Mouse (Mus musculus): ENCODE results near the gene Apopt1. TPM values are rescaled to one million over a fixed set of nuclear protein-coding genes. Genes with fewer than 3 reads are reported as not detected.
"Not testable (repeated sequence)": the region's sequence is repeated elsewhere in the genome, so short reads cannot be mapped to it uniquely, and the experiment has no call there.

Gene Apopt1
- polyA plus RNA-seq, 1 experiment from 2014 or later, result 22.1 TPM

DNA sequence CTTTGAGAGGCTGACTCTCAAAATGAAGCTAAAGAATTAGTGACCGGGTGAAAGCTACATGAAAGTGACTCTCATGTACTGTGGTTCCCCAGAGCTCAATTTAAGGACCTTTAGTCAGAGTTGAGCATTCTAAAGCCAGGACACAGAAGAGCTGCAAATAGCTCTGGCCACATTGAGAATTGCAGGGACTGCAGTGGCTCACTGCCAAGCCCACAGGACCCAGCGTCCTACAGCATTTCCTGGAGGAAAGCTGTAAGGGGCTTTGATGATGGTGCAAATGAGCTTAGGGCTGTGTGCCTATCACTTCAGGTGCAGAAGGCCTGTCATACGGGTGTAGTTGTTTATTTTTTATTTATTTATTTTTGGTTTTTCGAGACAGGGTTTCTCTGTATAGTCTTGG, 4.9 kb upstream of the Apopt1 start:
- H3K9ac ChIP-seq (replicated peaks), result no peak overlapping the region
- H3K27ac ChIP-seq (ENCODE audit: low read depth), result no peak overlapping the region
- H3K36me3 ChIP-seq (replicated peaks; ENCODE audit: insufficient read depth, low read length), result peaks cover 27% of the 10 kb centered on the region
- TF ChIP-seq CTCF (IDR thresholded peaks at IDR 0.05; ENCODE audit: low read depth) (no peak), EP300 (IDR thresholded peaks at IDR 0.05; ENCODE audit: low read depth) (no peak)
- no peak for DNase-seq
- WGBS (ENCODE audit: insufficient replicate concordance), result 70% methylated on average over 4 of the region's 4 CpGs
- H3K4me2 ChIP-seq (ENCODE audit: low read depth, low read length), result no peak overlapping the region
- H3K27me3 ChIP-seq (ENCODE audit: insufficient read depth, low read length), result no peaks in the 10 kb centered on the region
- no peak for ATAC-seq
- H3K4me1 ChIP-seq (ENCODE audit: insufficient read depth), result peaks cover 10% of the 10 kb centered on the region
- H3K9me3 ChIP-seq (ENCODE audit: low read length), result no peaks in the 10 kb centered on the region
- no peak overlapping the region for H3K4me3 ChIP-seq (ENCODE audit: low read depth, low read length)

DNA sequence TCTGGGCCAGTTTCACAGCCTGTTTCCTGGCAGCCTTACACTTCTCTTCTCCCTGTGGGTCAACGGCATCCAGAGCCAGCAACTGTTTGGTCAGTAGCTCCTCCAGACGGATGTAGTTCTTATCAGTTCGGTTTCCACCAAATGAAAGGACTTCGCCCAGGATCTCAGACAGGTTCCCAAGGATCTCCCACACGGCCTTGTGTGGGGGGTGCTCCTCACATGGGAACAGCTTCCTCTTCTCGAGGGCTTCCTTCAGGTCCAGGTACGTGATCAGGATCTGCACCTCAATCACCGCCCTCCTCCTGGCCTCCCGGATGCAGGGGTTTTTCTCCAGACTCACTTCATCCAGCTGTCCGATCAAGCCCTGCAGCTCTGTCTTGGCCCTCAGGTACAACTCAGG, 3.0 kb upstream of the Apopt1 start:
- Histone ChIP-seq H3K27ac (ENCODE audit: low read depth) (no peak overlapping the region), H3K4me3 (ENCODE audit: low read depth, low read length) (no peak overlapping the region), H3K9ac (replicated peaks) (no peak overlapping the region), H3K4me1 (ENCODE audit: insufficient read depth) (peaks cover 14% of the 10 kb centered on the region), H3K4me2 (ENCODE audit: low read depth, low read length) (no peak overlapping the region), H3K36me3 (replicated peaks; ENCODE audit: insufficient read depth, low read length) (peaks cover 27% of the 10 kb centered on the region), H3K9me3 (ENCODE audit: low read length) (no peaks in the 10 kb centered on the region), H3K27me3 (ENCODE audit: insufficient read depth, low read length) (no peaks in the 10 kb centered on the region)
- no peak for TF ChIP-seq EP300 (IDR thresholded peaks at IDR 0.05; ENCODE audit: low read depth)
- no peak for TF ChIP-seq CTCF (IDR thresholded peaks at IDR 0.05; ENCODE audit: low read depth)
- no peak for ATAC-seq
- no peak for DNase-seq
- WGBS (ENCODE audit: insufficient replicate concordance), result 90% methylated on average over 10 of the region's 10 CpGs

DNA sequence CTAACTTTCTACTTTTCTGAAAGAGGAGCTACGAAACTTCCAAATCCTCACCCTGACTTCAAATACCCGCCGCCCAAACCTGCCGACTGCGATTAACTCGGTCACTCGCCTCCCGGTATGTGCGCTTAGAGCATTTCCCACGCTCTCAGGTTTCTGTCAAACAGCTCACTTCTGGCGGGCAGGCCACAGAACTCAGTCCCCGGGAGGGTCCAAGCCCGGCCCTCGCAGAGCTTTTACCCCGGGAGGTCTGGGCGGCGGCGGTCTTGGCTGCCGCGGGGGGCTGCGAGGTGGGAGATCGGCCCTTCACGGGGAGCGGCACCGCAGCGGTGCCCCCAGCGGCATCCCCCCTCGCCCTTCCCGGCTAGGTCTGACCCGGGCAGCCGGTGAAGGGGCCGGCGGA, 585 bp upstream of the Apopt1 start:
- Histone ChIP-seq H3K36me3 (replicated peaks; ENCODE audit: insufficient read depth, low read length) (peaks cover 27% of the 10 kb centered on the region), H3K9ac (replicated peaks) (peak overlapping the region; percentile 92), H3K9me3 (ENCODE audit: low read length) (no peaks in the 10 kb centered on the region), H3K27ac (ENCODE audit: low read depth) (peak overlapping the region; percentile 64), H3K4me3 (ENCODE audit: low read depth, low read length) (peak overlapping the region; percentile 92), H3K27me3 (ENCODE audit: insufficient read depth, low read length) (no peaks in the 10 kb centered on the region), H3K4me2 (ENCODE audit: low read depth, low read length) (peak overlapping the region; percentile 93), H3K4me1 (ENCODE audit: insufficient read depth) (peaks cover 14% of the 10 kb centered on the region)
- peak; percentile 33 for DNase-seq
- TF ChIP-seq CTCF (IDR thresholded peaks at IDR 0.05; ENCODE audit: low read depth) (no peak), EP300 (IDR thresholded peaks at IDR 0.05; ENCODE audit: low read depth) (no peak)
- peak; percentile 20 for ATAC-seq
- under 1% methylated on average over 28 of the region's 33 CpGs for WGBS (ENCODE audit: insufficient replicate concordance)

DNA sequence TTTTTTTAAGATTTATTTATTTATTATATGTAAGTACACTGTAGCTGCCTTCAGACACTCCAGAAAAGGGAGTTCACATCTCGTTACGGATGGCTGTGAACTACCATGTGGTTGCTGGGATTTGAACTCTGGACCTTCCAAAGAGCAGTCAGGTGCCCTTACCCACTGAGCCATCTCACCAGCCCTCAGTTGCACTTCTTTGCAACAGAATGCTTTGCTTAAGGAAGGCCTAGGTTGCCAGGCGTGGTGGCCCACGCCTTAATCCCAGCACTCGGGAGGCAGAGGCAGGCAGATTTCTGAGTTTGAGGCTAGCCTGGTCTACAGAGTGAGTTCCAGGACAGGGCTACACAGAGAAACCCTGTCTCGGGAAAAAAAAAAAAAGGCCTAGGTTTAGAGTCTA, 819 bp downstream of the Apopt1 start:
- H3K9me3 ChIP-seq (ENCODE audit: low read length), result not testable (repeated sequence)
- peak overlapping the region; percentile 92 for H3K4me3 ChIP-seq (ENCODE audit: low read depth, low read length)
- 65% methylated on average over 6 of the region's 6 CpGs for WGBS (ENCODE audit: insufficient replicate concordance)

DNA sequence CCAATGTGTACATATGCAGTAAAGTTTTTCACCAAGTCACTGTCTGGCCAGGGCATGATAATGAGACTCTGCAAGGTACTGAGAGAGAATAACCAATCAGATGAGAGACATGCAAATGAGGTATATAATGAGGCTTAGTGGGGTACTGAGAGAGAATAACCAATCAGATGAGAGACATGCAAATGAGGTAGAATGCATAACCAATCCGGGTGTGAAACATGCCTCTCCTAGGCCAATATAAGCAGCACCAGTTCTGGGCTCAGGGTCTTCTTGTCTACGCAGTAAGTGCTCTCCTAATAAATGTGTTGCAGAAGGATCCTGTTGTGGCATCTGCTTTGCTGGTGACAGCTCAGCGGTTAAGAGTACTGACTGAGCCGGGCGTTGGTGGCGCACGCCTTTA, 3.4 kb downstream of the Apopt1 start:
- Histone ChIP-seq H3K4me1 (ENCODE audit: insufficient read depth) (peaks cover 13% of the 10 kb centered on the region), H3K9ac (replicated peaks) (no peak overlapping the region), H3K9me3 (ENCODE audit: low read length) (no peaks in the 10 kb centered on the region), H3K4me2 (ENCODE audit: low read depth, low read length) (no peak overlapping the region), H3K4me3 (ENCODE audit: low read depth, low read length) (no peak overlapping the region), H3K27ac (ENCODE audit: low read depth) (no peak overlapping the region), H3K27me3 (ENCODE audit: insufficient read depth, low read length) (no peaks in the 10 kb centered on the region), H3K36me3 (replicated peaks; ENCODE audit: insufficient read depth, low read length) (no peaks in the 10 kb centered on the region)
- ATAC-seq, result no peak
- WGBS (ENCODE audit: insufficient replicate concordance), result 94% methylated on average over 7 of the region's 7 CpGs
- no peak for DNase-seq
- TF ChIP-seq CTCF (IDR thresholded peaks at IDR 0.05; ENCODE audit: low read depth) (no peak), EP300 (IDR thresholded peaks at IDR 0.05; ENCODE audit: low read depth) (no peak)

More for the DNA sequence above, 819 bp downstream of the Apopt1 start:
- Histone ChIP-seq H3K36me3 (replicated peaks; ENCODE audit: insufficient read depth, low read length) (peaks cover 24% of the 10 kb centered on the region), H3K4me2 (ENCODE audit: low read depth, low read length) (peak overlapping the region; percentile 93), H3K4me1 (ENCODE audit: insufficient read depth) (peaks cover 14% of the 10 kb centered on the region)
- not testable (repeated sequence) for DNase-seq; H3K27me3 ChIP-seq (ENCODE audit: insufficient read depth, low read length); H3K27ac ChIP-seq (ENCODE audit: low read depth); ATAC-seq; H3K9ac ChIP-seq (replicated peaks)

DNA sequence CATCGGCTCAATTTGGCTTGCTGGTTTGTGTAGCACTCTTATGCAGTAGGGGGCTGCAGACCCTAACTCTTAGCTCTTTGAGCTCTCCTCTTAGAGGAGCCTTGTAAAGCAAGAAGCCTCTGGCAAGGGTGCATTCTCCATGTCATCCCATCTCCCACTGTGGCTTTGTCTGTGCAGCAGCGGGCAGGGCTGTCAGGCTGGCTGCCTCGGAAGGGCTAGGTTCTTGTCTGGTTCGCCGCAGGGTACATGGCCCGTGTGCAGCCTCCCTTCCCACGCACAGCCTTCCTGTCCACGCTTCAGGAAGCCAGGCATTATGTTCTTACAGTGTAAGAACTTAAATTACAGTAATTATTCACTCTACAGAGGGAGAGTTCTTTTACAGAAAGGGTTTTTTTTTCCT, 5.6 kb downstream of the Apopt1 start:
- Histone ChIP-seq H3K36me3 (replicated peaks; ENCODE audit: insufficient read depth, low read length) (peaks cover 3% of the 10 kb centered on the region), H3K4me3 (ENCODE audit: low read depth, low read length) (no peak overlapping the region), H3K4me1 (ENCODE audit: insufficient read depth) (peaks cover 3% of the 10 kb centered on the region; the same call in 1 of the 2 replicates), H3K9ac (replicated peaks) (no peak overlapping the region), H3K9me3 (ENCODE audit: low read length) (no peaks in the 10 kb centered on the region), H3K4me2 (ENCODE audit: low read depth, low read length) (no peak overlapping the region), H3K27me3 (ENCODE audit: insufficient read depth, low read length) (no peaks in the 10 kb centered on the region), H3K27ac (ENCODE audit: low read depth) (no peak overlapping the region)
- no peak for TF ChIP-seq CTCF (IDR thresholded peaks at IDR 0.05; ENCODE audit: low read depth)
- no peak for TF ChIP-seq EP300 (IDR thresholded peaks at IDR 0.05; ENCODE audit: low read depth)
- WGBS (ENCODE audit: insufficient replicate concordance), result 76% methylated on average over 8 of the region's 8 CpGs
- no peak for DNase-seq
- no peak for ATAC-seq

DNA sequence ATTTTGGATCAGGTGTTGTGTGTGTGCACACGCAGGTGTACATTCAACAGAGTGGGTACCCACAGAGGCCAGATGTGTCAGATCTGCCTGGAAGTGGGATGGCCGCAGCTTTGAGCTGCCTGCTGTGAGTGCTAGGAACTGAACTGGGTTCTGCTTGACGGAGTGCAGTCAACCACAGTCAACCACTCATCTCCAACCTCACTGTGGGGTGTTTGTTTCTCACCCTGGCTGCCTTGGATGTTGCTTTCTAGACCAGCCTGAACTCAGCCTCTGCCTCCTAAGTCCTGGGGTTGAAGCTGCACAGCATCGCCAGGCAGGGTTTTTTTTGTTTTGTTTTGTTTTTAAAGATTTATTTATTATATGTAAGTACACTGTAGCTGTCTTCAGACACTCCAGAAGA, 7.2 kb downstream of the Apopt1 start:
- Histone ChIP-seq H3K36me3 (replicated peaks; ENCODE audit: insufficient read depth, low read length) (peaks cover 5% of the 10 kb centered on the region), H3K4me2 (ENCODE audit: low read depth, low read length) (no peak overlapping the region), H3K9ac (replicated peaks) (no peak overlapping the region), H3K27me3 (ENCODE audit: insufficient read depth, low read length) (no peaks in the 10 kb centered on the region), H3K4me3 (ENCODE audit: low read depth, low read length) (no peak overlapping the region), H3K27ac (ENCODE audit: low read depth) (no peak overlapping the region), H3K9me3 (ENCODE audit: low read length) (no peaks in the 10 kb centered on the region), H3K4me1 (ENCODE audit: insufficient read depth) (no peaks in the 10 kb centered on the region)
- ATAC-seq (no peak), DNase-seq (no peak)
- TF ChIP-seq CTCF (IDR thresholded peaks at IDR 0.05; ENCODE audit: low read depth) (no peak), EP300 (IDR thresholded peaks at IDR 0.05; ENCODE audit: low read depth) (no peak)
- 88% methylated on average over 4 of the region's 4 CpGs for WGBS (ENCODE audit: insufficient replicate concordance)
